Mouse (Mus musculus): ENCODE data around the gene Cib1.

Gene Cib1

GRCm38 (mm10) chr7:80233799-80234198 is 1.2 kb upstream of the Cib1 start:
- DNase-seq (ENCODE audit: low spot score in 2 of 2), result no peak

GRCm38 (mm10) chr7:80231971-80232488 is 583 bp downstream of the Cib1 start:
- DNase-seq (ENCODE audit: low spot score in 2 of 2), result no peak

DNA sequence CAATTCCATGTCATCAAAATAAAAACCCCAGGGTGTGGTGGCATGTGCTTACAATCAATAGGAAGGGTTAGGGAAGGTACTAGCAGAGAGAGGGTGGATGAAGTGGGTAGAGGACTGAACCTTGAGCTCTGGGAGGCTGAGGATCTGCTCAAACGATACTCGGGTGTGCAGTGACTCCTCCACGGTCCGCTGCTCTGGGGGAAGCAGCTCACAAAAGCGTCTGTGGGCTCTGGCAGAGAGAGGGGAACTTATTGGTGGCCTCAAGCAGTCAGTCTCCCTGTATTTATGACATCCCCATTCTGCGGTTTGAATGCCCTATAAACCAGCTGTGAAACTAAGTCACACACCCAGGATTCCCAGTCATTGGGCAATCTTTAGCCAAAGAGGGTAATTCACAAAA is 2.4 kb downstream of the Cib1 start:
- no peak for DNase-seq (ENCODE audit: low spot score in 2 of 2)

DNA sequence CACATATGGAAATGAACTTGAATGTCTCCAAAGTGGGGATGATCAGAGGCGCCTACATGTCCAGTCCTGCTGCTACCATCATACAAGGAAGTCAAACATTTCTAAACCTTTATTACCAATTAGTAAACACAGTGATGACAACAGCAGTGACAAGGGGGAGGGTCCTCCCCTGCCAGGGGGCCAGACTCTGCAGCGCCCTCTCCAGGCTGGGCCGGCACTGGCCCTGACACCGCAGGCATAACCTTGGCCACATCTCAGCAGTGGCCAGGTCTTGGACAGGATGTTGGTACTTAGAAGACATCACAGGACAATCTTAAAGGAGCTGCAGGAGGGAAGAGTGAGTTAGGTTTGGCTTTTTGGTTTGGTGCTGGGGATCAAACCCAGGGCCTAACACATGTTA is 5.5 kb downstream of the Cib1 start:
- no peak for DNase-seq (ENCODE audit: low spot score in 2 of 2)

DNA sequence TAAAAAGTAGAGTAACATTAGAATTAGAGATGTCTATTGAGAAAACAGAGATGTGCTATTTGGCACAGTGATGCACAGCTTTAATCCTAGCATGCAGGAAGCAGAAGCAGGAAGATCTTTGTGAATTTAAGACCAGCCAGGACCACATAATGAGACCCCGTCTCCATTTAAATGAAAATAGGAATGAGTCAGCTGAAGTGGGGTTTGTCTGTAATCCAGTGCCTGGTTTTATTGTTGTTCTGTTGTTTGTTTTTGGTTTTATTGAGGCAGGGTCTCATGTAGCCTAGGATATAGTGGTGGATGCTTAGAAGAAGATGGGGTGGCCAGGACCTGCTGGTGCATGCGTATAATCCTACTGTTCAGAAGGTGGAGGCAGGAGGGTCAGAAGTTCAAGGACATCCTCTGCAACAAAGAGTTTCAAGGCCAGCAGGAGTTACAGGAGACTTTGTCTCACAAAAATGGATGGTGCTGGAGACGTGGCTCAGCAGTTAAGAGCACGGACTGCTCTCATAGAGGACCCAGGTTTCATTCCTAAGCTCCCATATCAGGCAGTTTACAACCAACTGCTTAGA is 11.3 kb downstream of the Cib1 start:
- no peak for DNase-seq (ENCODE audit: low spot score in 2 of 2)

- no peak for DNase-seq (ENCODE audit: low spot score in 2 of 2)
Measured at GRCm38 (mm10) chr7:80220237-80220797, 12.3 kb downstream of the Cib1 start.

DNA sequence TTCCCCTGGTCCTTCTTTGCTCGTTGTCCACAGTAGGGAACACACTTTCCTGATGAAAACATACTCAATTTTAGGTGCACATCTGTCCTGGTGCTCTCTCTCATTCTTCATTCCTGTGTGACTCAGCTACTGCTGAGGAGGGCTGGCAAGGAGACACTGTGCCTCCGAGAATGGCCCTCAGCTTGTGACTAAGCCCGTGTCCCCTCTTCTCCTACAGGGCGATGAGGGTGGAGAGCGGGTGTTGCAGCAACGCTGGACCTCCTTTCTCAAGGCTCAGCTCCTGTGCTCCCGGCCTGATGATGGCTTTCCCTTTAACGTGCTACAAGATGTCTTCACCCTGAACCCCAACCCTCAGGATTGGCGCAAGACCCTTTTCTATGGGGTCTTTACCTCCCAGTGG is 13.9 kb downstream of the Cib1 start:
- DNase-seq (ENCODE audit: low spot score in 2 of 2), result no peak

- DNase-seq (ENCODE audit: low spot score in 2 of 2), result no peak
Measured at GRCm38 (mm10) chr7:80216566-80216965, 16.0 kb downstream of the Cib1 start.

GRCm38 (mm10) chr7:80215398-80215797 is 17.2 kb downstream of the Cib1 start:
- DNase-seq (ENCODE audit: low spot score in 2 of 2), result peak in 1 of 2 experiments; percentile 67

- no peak for DNase-seq (ENCODE audit: low spot score in 2 of 2)
Measured at GRCm38 (mm10) chr7:80214459-80214858, 18.2 kb downstream of the Cib1 start.

- no peak for DNase-seq (ENCODE audit: low spot score in 2 of 2)
Measured at GRCm38 (mm10) chr7:80213604-80214003, 19.0 kb downstream of the Cib1 start.

DNA sequence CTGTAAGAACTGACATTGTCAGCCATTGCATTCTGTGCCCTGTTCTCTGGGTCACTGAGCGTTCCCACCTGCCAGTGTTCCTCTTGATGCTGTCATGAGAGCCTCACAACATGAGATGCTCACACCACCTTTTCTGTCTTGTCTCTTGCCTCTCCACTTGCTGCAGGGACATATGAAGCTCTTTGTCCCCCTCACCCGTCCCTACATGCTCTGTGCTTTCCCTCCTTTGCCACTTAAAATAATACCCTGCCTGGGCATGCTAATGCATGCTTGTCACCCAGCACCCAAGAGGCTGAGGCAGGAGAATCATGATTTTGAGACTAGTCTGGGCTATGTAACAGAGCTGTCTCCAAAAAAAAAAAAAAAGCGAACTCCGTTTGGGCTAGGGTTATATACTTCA is 21.6 kb downstream of the Cib1 start:
- no peak for DNase-seq (ENCODE audit: low spot score in 2 of 2)

- no peak for DNase-seq (ENCODE audit: low spot score in 2 of 2)
Measured at GRCm38 (mm10) chr7:80209669-80210068, 22.9 kb downstream of the Cib1 start.

- no peak for DNase-seq (ENCODE audit: low spot score in 2 of 2)
Measured at GRCm38 (mm10) chr7:80208738-80209430, 23.7 kb downstream of the Cib1 start.

DNA sequence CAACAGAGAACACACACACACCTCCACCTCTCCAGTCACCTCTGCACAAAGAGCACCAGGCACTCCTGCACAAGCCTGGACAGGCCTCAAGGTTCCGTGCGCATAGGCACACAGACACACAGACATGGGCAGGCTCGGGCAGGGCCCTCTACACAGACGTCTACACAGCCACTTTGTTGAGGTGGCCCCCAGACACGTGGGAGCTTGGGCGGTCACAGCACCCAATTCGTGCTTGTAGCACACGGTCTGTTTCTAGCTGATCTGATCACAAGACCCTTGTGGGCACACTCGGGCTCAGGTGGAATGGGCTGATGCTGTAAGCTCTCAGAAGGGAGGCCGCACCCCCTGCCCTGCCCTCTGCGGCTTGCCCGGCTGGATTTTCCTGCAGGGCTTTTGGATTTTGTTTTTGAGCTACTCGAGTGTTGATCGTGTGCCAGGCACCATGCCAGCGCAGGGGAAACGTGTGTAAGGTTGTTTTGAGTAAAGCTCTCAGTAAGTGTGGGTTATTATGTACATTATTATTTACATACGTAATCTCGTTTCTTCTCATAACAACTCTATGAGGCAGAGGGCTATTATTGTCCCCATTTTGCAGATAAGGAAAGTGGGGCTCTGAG is 24.5 kb downstream of the Cib1 start:
- no peak for DNase-seq (ENCODE audit: low spot score in 2 of 2)

GRCm38 (mm10) chr7:80207314-80207731 is 25.3 kb downstream of the Cib1 start:
- DNase-seq (ENCODE audit: low spot score in 2 of 2), result no peak

DNA sequence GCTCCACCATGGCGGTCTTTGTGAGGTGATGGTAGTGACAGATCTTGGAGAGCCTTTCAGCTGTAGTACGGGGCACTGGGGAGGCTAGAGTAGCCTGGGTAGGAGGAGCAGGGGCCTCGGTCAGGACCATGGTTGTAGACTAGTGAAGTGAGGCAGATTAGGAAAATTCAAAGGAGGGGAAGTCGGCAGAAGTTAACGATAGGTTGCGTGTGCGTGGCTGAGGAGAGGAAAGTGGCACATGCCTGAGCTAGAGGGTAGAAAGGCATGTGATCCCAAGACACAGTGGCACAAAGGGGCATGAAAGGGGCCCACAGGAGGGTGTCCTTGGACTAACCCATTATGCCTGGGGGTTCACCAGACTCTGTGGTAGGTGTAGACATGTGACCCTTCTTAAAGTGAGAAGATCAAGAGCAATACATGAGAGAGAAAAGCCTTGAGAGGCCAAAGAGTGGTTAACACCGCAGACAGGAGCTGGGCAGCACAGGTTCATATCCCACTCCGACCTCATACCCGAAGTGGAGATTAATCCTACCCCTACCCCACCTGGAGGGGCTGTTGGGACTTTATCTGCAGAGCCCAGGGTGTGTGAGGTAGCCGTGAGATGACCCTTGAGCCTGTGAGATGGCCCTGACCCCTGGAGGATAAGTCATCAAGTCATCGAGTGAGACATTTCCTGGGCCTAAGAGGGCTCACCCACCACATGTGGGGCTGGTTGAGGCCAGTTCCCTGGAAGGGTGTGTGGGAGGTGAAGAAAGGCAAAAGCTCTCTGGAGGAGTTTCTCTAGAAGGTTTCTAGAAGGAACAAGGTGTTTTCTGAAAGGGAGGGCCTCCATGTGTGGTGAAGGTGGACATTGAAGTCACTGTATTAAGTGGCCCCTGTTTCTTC is 26.7 kb downstream of the Cib1 start:
- no peak for DNase-seq (ENCODE audit: low spot score in 2 of 2)

GRCm38 (mm10) chr7:80204961-80205360 is 27.7 kb downstream of the Cib1 start:
- DNase-seq (ENCODE audit: low spot score in 2 of 2), result no peak

DNA sequence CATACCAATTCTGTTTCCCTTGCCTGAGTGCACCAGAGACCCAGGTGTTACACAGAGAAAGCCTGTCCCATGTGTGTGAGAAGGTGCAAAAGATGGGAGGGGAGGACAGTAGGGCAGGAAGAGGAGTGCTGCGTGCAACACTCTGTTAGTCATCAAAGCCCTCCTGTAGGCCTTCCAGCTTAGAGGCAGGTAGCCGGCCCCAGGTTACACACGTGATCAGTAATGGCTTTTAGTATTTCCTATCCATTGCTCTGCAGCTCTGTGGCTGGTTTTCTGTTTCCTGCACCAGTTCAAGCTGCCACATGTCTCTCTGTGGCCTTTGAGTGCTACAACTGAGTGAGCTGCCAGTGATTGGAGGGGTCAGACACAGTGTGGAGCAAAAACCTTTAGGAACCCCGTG is 28.3 kb downstream of the Cib1 start:
- no peak for DNase-seq (ENCODE audit: low spot score in 2 of 2)

- no peak for DNase-seq (ENCODE audit: low spot score in 2 of 2)
Measured at GRCm38 (mm10) chr7:80203638-80204096, 28.9 kb downstream of the Cib1 start.

DNA sequence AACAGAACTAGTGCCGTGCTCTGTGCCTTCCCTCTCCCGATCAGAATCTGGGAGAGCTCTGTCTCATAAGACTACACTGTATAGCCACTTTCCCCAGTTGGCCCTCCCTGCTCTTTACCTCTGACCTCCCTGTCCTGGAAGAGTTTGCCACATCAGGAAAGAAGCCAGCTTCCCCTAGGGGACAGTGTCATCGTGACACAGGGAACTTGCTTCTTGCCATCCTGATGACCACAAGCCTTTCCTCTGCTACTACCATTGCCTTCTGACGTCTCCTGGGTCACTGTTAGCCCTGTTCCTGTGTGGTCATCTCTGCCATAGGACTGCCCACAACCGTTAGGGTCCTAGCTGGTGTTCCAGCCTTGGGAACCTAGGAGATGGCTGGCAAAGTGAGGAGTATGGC is 29.7 kb downstream of the Cib1 start:
- DNase-seq (ENCODE audit: low spot score in 2 of 2), result no peak

Data from frontal cortex, postnatal 14 days (tissue).